ENCODE assay signal across 16 mouse cellular contexts in the genomic region with DNA sequence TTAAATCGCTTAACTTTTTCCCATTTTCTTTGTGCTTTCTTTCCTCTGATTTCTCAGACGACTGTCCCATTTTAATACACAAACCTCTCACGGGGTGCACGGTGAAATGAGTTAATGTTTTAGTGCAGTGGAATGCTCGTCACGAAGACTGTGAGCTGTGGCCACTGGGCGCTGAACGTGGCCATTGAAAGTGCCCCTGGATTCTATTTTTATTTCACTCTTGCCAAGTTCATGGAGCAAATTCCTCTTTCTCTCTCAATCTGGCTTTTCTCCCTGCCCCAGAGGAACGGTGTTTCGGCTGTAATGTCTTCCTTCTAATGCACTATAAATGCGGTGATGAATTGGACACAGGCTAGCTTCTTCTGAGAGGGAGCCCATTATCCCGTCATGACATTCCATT. TPM values are rescaled to one million over a fixed set of nuclear protein-coding genes. Genes with fewer than 3 reads are reported as not detected.
"Had no signal": no experiment of that assay in that cellular context is flagged by ENCODE, and none has a peak within 500 bp of the region (broad histone marks: within the 10 kb centered on the region; RNA-seq: fewer than 3 reads in every experiment).

No protein-coding gene starts in this region.

- H3K27ac ChIP-seq: layer of hippocampus, adult 2 months; liver, embryonic 12.5 days; liver, embryonic 15.5 days; macrophage; midbrain, embryonic 12.5 days; midbrain, embryonic 15.5 days; neural tube, embryonic 13.5 days; stomach, embryonic 15.5 days had no signal

- H3K4me1 ChIP-seq: liver, embryonic 12.5 days; liver, embryonic 15.5 days; midbrain, embryonic 15.5 days; neural tube, embryonic 13.5 days had no signal

- H3K4me2 ChIP-seq: liver, embryonic 12.5 days; liver, embryonic 15.5 days; midbrain, embryonic 12.5 days; midbrain, embryonic 15.5 days; neural tube, embryonic 13.5 days; stomach, embryonic 15.5 days had no signal

- DNase-seq: layer of hippocampus, adult 9-11 months; liver; lung, adult 2 months; retina, postnatal 1 day; right cerebral cortex, postnatal 25 days; spleen, adult 18-20 months; thymus, postnatal 25 days had no signal

- H3K36me3 ChIP-seq: liver, embryonic 12.5 days; liver, embryonic 15.5 days; midbrain, embryonic 12.5 days; midbrain, embryonic 15.5 days; neural tube, embryonic 13.5 days; stomach, embryonic 15.5 days had no signal

- H3K9me3 ChIP-seq: liver, embryonic 12.5 days; liver, embryonic 15.5 days; midbrain, embryonic 12.5 days; midbrain, embryonic 15.5 days; neural tube, embryonic 13.5 days; stomach, embryonic 15.5 days had no signal

- H3K9ac ChIP-seq: liver, embryonic 12.5 days; liver, embryonic 15.5 days; midbrain, embryonic 12.5 days; midbrain, embryonic 15.5 days; neural tube, embryonic 13.5 days; stomach, embryonic 15.5 days had no signal

- H3K4me3 ChIP-seq: layer of hippocampus, adult 2 months; liver, embryonic 12.5 days; liver, embryonic 15.5 days; midbrain, embryonic 12.5 days; midbrain, embryonic 15.5 days; neural tube, embryonic 13.5 days; stomach, embryonic 15.5 days had no signal

- H3K27me3 ChIP-seq: liver, embryonic 12.5 days; liver, embryonic 15.5 days; midbrain, embryonic 15.5 days; stomach, embryonic 15.5 days had no signal

- ATAC-seq: intestine, postnatal 0 days; liver, embryonic 12.5 days; midbrain, embryonic 15.5 days had no signal

RNA-seq across cellular contexts. Expression of gene Tmem30b, which starts 23.1 kb away (rescaled TPM):
- polyA plus RNA-seq: macrophage had no signal
